Mouse (Mus musculus): ENCODE results near the gene Slc6a16. TPM values are rescaled to one million over a fixed set of nuclear protein-coding genes. Genes with fewer than 3 reads are reported as not detected.
A peak's percentile ranks its signal among the peaks of the same experiment; 100 is the strongest.
"Not testable (repeated sequence)": the region's sequence is repeated elsewhere in the genome, so short reads cannot be mapped to it uniquely, and the experiment has no call there.

The Slc6a16 gene
- total and polyA plus RNA-seq, 3 experiments = not detected

GRCm38 (mm10) chr7:45247666-45248065, 6.8 kb downstream of the Slc6a16 start:
- H3K79me2 ChIP-seq (replicated peaks; ENCODE audit: control insufficient read depth, insufficient read depth, low read length) = no peaks in the 10 kb centered on the region
- DNase-seq = no peak
- no peak overlapping the region for H3K9ac ChIP-seq (ENCODE audit: low read depth, low read length)
- no peak overlapping the region for H3K27ac ChIP-seq
- 45% methylated on average over 3 of the region's 3 CpGs for WGBS
- H3K36me3 ChIP-seq (ENCODE audit: control insufficient read depth, insufficient read depth, low read length) = no peaks in the 10 kb centered on the region
- intact Hi-C loops (cut with DNase I) = no loop called here
- no peaks in the 10 kb centered on the region for H3K4me1 ChIP-seq (ENCODE audit: control insufficient read depth, insufficient read depth, low read length)
- no peak for TF ChIP-seq POLR2A (IDR thresholded peaks at IDR 0.05; ENCODE audit: insufficient read depth, low read depth, low read length)
- peak; percentile 10; the same call in 1 of the 2 replicates for TF ChIP-seq CTCF (IDR thresholded peaks at IDR 0.05)
- no peak for TF ChIP-seq EP300 (IDR thresholded peaks at IDR 0.05; ENCODE audit: insufficient read depth, low read depth, low read length)
- H3K27me3 ChIP-seq (ENCODE audit: control insufficient read depth, insufficient read depth, low read length) = no peaks in the 10 kb centered on the region
- H3K4me3 ChIP-seq = no peak overlapping the region

DNA sequence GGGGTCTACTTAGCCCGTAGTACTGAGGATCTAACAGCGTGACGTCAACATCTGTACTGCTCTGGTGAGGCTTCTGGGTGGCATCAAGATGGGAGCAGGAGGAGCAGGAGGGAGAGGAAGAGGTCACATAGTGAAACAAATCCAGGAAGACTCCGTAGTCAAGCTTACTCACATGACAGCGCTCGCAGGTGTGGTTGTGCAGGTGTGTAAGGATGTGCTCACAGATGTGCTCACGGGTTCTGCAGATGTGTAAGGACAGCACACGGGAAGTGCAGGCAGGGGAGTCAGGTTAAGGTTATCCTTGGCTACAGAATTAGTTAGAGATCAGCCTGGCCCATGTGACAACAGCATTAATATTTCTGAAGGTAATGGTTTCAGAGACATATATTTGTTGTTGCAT, 12.9 kb downstream of the Slc6a16 start:
- DNase-seq = no peak
- Histone ChIP-seq H3K36me3 (ENCODE audit: control insufficient read depth, insufficient read depth, low read length) (no peaks in the 10 kb centered on the region), H3K27ac (no peak overlapping the region), H3K27me3 (ENCODE audit: control insufficient read depth, insufficient read depth, low read length) (no peaks in the 10 kb centered on the region), H3K9ac (ENCODE audit: low read depth, low read length) (no peak overlapping the region), H3K79me2 (replicated peaks; ENCODE audit: control insufficient read depth, insufficient read depth, low read length) (no peaks in the 10 kb centered on the region), H3K4me3 (no peak overlapping the region), H3K4me1 (ENCODE audit: control insufficient read depth, insufficient read depth, low read length) (no peaks in the 10 kb centered on the region)
- intact Hi-C loops (cut with DNase I) = no loop called here
- TF ChIP-seq CTCF (IDR thresholded peaks at IDR 0.05) (no peak), POLR2A (IDR thresholded peaks at IDR 0.05; ENCODE audit: insufficient read depth, low read depth, low read length) (no peak), EP300 (IDR thresholded peaks at IDR 0.05; ENCODE audit: insufficient read depth, low read depth, low read length) (no peak)
- 86% methylated on average over 8 of the region's 8 CpGs for WGBS

DNA sequence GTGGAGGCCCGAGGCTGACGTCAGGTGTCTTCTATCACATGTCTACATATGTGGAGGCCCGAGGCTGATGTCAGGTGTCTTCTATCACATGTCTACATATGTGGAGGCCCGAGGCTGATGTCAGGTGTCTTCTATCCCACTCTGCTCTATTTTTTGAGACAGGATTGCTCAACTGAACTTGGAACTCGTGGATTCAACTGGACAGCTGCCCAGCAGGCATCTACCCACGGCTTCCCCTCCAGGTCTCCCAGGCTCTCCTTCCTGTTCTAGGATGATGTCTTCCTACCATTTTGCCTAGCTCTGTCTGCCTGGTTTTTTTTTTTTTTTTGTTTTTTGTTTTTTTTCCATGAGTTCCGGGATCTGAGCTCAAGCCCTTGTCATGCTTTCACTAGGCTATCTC, 14.9 kb downstream of the Slc6a16 start:
- H3K9ac ChIP-seq (ENCODE audit: low read depth, low read length); H3K27me3 ChIP-seq (ENCODE audit: control insufficient read depth, insufficient read depth, low read length); H3K4me3 ChIP-seq; H3K79me2 ChIP-seq (replicated peaks; ENCODE audit: control insufficient read depth, insufficient read depth, low read length); H3K36me3 ChIP-seq (ENCODE audit: control insufficient read depth, insufficient read depth, low read length); intact Hi-C loops (cut with DNase I); H3K27ac ChIP-seq; H3K4me1 ChIP-seq (ENCODE audit: control insufficient read depth, insufficient read depth, low read length): not testable (repeated sequence)
- peak; percentile 56 to 58 for DNase-seq
- WGBS = 41% methylated on average over 5 of the region's 7 CpGs

- Histone ChIP-seq H3K4me1 (ENCODE audit: control insufficient read depth, insufficient read depth, low read length) (no peaks in the 10 kb centered on the region), H3K79me2 (replicated peaks; ENCODE audit: control insufficient read depth, insufficient read depth, low read length) (no peaks in the 10 kb centered on the region), H3K4me3 (no peak overlapping the region), H3K27me3 (ENCODE audit: control insufficient read depth, insufficient read depth, low read length) (no peaks in the 10 kb centered on the region), H3K36me3 (ENCODE audit: control insufficient read depth, insufficient read depth, low read length) (no peaks in the 10 kb centered on the region), H3K27ac (no peak overlapping the region), H3K9ac (ENCODE audit: low read depth, low read length) (no peak overlapping the region)
- intact Hi-C loops (cut with DNase I) = no loop called here
- DNase-seq = peak in 1 of 2 experiments; percentile 9
- TF ChIP-seq CTCF (IDR thresholded peaks at IDR 0.05) = no peak
- WGBS = 58% methylated on average over 11 of the region's 11 CpGs
Measured at GRCm38 (mm10) chr7:45257063-45257840, 16.4 kb downstream of the Slc6a16 start.

- H3K27ac ChIP-seq = no peak overlapping the region
- WGBS = 86% methylated on average over 8 of the region's 8 CpGs
- TF ChIP-seq POLR2A (IDR thresholded peaks at IDR 0.05; ENCODE audit: insufficient read depth, low read depth, low read length) = no peak
- TF ChIP-seq EP300 (IDR thresholded peaks at IDR 0.05; ENCODE audit: insufficient read depth, low read depth, low read length) = no peak
- no peak for TF ChIP-seq CTCF (IDR thresholded peaks at IDR 0.05)
Measured at GRCm38 (mm10) chr7:45259281-45259680, 18.4 kb downstream of the Slc6a16 start.

DNA sequence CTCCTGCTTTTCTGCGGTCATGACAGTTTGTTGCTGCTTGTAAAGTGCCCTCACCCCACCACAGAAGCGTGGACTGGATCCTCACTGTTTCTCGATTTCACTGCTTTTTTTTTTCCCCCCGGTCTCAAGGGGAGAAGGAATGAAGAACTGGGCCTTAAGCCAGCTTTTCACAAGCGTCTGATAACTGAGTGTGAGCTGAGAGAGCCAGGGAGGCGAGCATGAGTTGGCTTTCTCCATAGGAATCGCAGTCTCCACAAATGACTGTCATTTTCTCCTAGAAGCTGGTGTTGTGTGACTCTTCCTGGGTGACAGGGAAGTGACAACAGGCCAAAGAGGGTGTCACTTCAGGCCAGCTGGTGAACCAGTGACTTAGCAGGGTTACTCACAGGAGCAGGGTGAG, 21.4 kb downstream of the Slc6a16 start:
- Histone ChIP-seq H3K27ac (no peak overlapping the region; the same call in 1 of the 2 replicates), H3K27me3 (ENCODE audit: control insufficient read depth, insufficient read depth, low read length) (no peaks in the 10 kb centered on the region), H3K4me3 (no peak overlapping the region), H3K9ac (ENCODE audit: low read depth, low read length) (no peak overlapping the region), H3K36me3 (ENCODE audit: control insufficient read depth, insufficient read depth, low read length) (no peaks in the 10 kb centered on the region), H3K4me1 (ENCODE audit: control insufficient read depth, insufficient read depth, low read length) (no peaks in the 10 kb centered on the region; the same call in 1 of the 2 replicates), H3K79me2 (replicated peaks; ENCODE audit: control insufficient read depth, insufficient read depth, low read length) (no peaks in the 10 kb centered on the region)
- no peak for TF ChIP-seq CTCF (IDR thresholded peaks at IDR 0.05)
- TF ChIP-seq POLR2A (IDR thresholded peaks at IDR 0.05; ENCODE audit: insufficient read depth, low read depth, low read length) = no peak
- no peak for TF ChIP-seq EP300 (IDR thresholded peaks at IDR 0.05; ENCODE audit: insufficient read depth, low read depth, low read length)
- no peak for DNase-seq
- intact Hi-C loops (cut with DNase I) = no loop called here
- 20% methylated on average over 7 of the region's 7 CpGs for WGBS

More at GRCm38 (mm10) chr7:45259281-45259680, 18.4 kb downstream of the Slc6a16 start:
- Histone ChIP-seq H3K36me3 (ENCODE audit: control insufficient read depth, insufficient read depth, low read length) (no peaks in the 10 kb centered on the region), H3K4me1 (ENCODE audit: control insufficient read depth, insufficient read depth, low read length) (no peaks in the 10 kb centered on the region; the same call in 1 of the 2 replicates), H3K79me2 (replicated peaks; ENCODE audit: control insufficient read depth, insufficient read depth, low read length) (no peaks in the 10 kb centered on the region), H3K9ac (ENCODE audit: low read depth, low read length) (no peak overlapping the region), H3K27me3 (ENCODE audit: control insufficient read depth, insufficient read depth, low read length) (no peaks in the 10 kb centered on the region), H3K4me3 (no peak overlapping the region)
- DNase-seq = peak in 1 of 2 experiments; percentile 10
- intact Hi-C loops (cut with DNase I) = no loop called here
